Mouse (Mus musculus) spleen, adult 2 months (tissue): ENCODE measurements around the gene B3gat3.

Experiments used
- CTCF ChIP-seq: fragments of 200-500 bp; IDR thresholded peaks from 2 replicates; pipeline ENCODE4 v1.5.1; 2011; ENCODE audit warnings: mild to moderate bottlenecking, inconsistent platforms; ENCODE audit not compliant: insufficient read depth, insufficient read length, insufficient replicate concordance; ENCODE audit errors: extremely low read depth
- POLR2A ChIP-seq: fragments of 200-500 bp; IDR thresholded peaks from 2 replicates; pipeline ENCODE4 v1.6.1; 2011; ENCODE audit warnings: low read depth, low read length, inconsistent platforms

- TF ChIP-seq CTCF: no peak
- TF ChIP-seq POLR2A: peak; percentile 89
Observed at GRCm38 (mm10) chr19:8941515-8942217, 21.5 kb downstream of the B3gat3 start, which contains the start of gene Mta2.
